Mouse (Mus musculus): ENCODE results near the gene Hdac4.

Gene Hdac4

GRCm38 (mm10) chr1:92195360-92196149 is at the start of gene Hdac4:
Gene Hdac4 (minus strand): TSS chr1:92195699.
- no peak for DNase-seq

GRCm38 (mm10) chr1:92243549-92243948 is 48.0 kb upstream of the Hdac4 start:
- DNase-seq, result no peak

- DNase-seq, result no peak
Measured at GRCm38 (mm10) chr1:92240072-92240471, 44.6 kb upstream of the Hdac4 start.

GRCm38 (mm10) chr1:92235600-92235999 is 40.1 kb upstream of the Hdac4 start:
- no peak for DNase-seq

- DNase-seq, result no peak
Measured at GRCm38 (mm10) chr1:92225297-92225696, 29.8 kb upstream of the Hdac4 start.

- DNase-seq, result no peak
Measured at GRCm38 (mm10) chr1:92223956-92224891, 28.7 kb upstream of the Hdac4 start.

GRCm38 (mm10) chr1:92216710-92217109 is 21.2 kb upstream of the Hdac4 start:
- no peak for DNase-seq

GRCm38 (mm10) chr1:92215996-92216630 is 20.6 kb upstream of the Hdac4 start:
- DNase-seq, result no peak

GRCm38 (mm10) chr1:92215131-92215638 is 19.7 kb upstream of the Hdac4 start:
- DNase-seq, result no peak

GRCm38 (mm10) chr1:92212003-92212750 is 16.7 kb upstream of the Hdac4 start:
- DNase-seq, result no peak

GRCm38 (mm10) chr1:92202639-92203352 is 7.3 kb upstream of the Hdac4 start:
- DNase-seq, result no peak

GRCm38 (mm10) chr1:92190463-92190862 is 5.0 kb downstream of the Hdac4 start:
- DNase-seq, result no peak

- DNase-seq, result no peak
Measured at GRCm38 (mm10) chr1:92187137-92187536, 8.4 kb downstream of the Hdac4 start.

- no peak for DNase-seq
Measured at GRCm38 (mm10) chr1:92184600-92184999, 10.9 kb downstream of the Hdac4 start.

GRCm38 (mm10) chr1:92183101-92183790 is 12.3 kb downstream of the Hdac4 start:
- no peak for DNase-seq

- DNase-seq, result no peak
Measured at GRCm38 (mm10) chr1:92181970-92182369, 13.5 kb downstream of the Hdac4 start.

- peak; percentile 100 for DNase-seq
Measured at GRCm38 (mm10) chr1:92180141-92181137, 15.1 kb downstream of the Hdac4 start.

GRCm38 (mm10) chr1:92179489-92180006 is 16.0 kb downstream of the Hdac4 start:
- no peak for DNase-seq

- peak; percentile 13 to 24 for DNase-seq
Measured at GRCm38 (mm10) chr1:92179070-92179469, 16.4 kb downstream of the Hdac4 start.

All from B cell, adult 2 months (primary cell).